Mouse (Mus musculus) cerebellum, postnatal 25 days (tissue): ENCODE measurements at regions not wholly inside any gene's neighbourhood (a gene's known extent, or its start where the extent isn't known, plus 50 kb on each side); places are given as distances from the start of the nearest gene placed in this dataset.

Source experiments
- DNase-seq, 2 experiments: peaks; one replicate each; pipeline ENCODE4 v3.0.0; 2021; ENCODE audit warnings: mixed read lengths in 2 of 2

DNA sequence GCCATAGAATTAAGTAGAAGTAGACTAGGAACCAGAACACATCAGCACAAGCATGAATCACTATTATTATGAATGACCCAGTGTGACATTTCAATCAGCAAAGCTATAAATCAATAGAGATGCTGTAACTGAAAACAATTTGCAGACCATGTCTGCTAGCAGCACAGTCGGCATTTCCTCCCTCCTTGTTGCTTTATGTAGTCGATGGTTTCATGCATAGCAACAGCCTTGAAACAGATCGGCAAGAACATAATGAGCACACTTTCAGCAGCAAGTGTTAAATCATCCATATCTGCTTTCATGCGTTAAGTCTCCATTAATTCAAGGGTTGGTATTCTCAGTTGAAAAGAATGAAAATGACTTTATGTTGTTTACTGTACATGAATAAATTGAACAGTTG, 3669.2 kb downstream of the 9330182O14Rik start:
- DNase-seq, result no peak
